In genomic region chr15:83112898-83113297, GRCm38 (mm10) we compare ENCODE assay signal across 7 mouse cellular contexts. TPM values are rescaled to one million over a fixed set of nuclear protein-coding genes. Genes with fewer than 3 reads are reported as not detected.
DNase-seq lines count a peak whose midpoint lies in the region; ATAC-seq lines count a peak whose summit lies in the region.

No protein-coding gene starts in this region.

- H3K9me3 ChIP-seq in hindbrain, embryonic 15.5 days: no peaks in the 10 kb centered on the region

- WGBS in hindbrain, embryonic 15.5 days: 9% methylated on average over 11 of the region's 11 CpGs

- H3K4me2 ChIP-seq in hindbrain, embryonic 15.5 days: no peak overlapping the region

- H3K27ac ChIP-seq in hindbrain, embryonic 15.5 days (replicated peaks): no peak overlapping the region

- no peak overlapping the region for H3K9ac ChIP-seq in hindbrain, embryonic 15.5 days

- H3K4me3 ChIP-seq in hindbrain, embryonic 15.5 days: no peak overlapping the region

- peaks cover 11% of the 10 kb centered on the region; the same call in 1 of the 2 replicates for H3K36me3 ChIP-seq in hindbrain, embryonic 15.5 days

- DNase-seq in T-cell, adult 2 months (ENCODE audit: low spot score): peak; percentile 54
- peak; percentile 68 to 84 for DNase-seq in cerebellum, postnatal 25 days
- DNase-seq in gastrocnemius, adult 8-10 months (ENCODE audit: low spot score in 2 of 2): peak; percentile 40 to 49
- peak; percentile 55 to 56 for DNase-seq in left cerebral cortex, adult 8-10 months (ENCODE audit: low spot score in 2 of 2)
- peak; percentile 63 to 79 for DNase-seq in right cerebral cortex, postnatal 10 days (ENCODE audit: low spot score in 2 of 2)

- ATAC-seq in hindbrain, embryonic 15.5 days (ENCODE audit: low FRiP score, low read depth): peak; percentile 52; the same call in 1 of the 2 replicates
- peak; percentile 97 for ATAC-seq in megakaryocyte progenitor cell, adult 5-6 weeks (replicated peaks; ENCODE audit: poor library complexity)

- H3K4me1 ChIP-seq in hindbrain, embryonic 15.5 days (replicated peaks): peaks cover 25% of the 10 kb centered on the region

- no peaks in the 10 kb centered on the region for H3K27me3 ChIP-seq in hindbrain, embryonic 15.5 days

RNA-seq across cellular contexts. Expression of gene Rrp7a, which starts 9.7 kb away (rescaled TPM):
- total RNA-seq in gastrocnemius, adult 8-10 months (2022): 10 to 100 TPM; 32.9 to 48.0 (median 41.8) TPM
- 74.7 and 78.9 TPM in 2 replicates for polyA plus RNA-seq in hindbrain, embryonic 15.5 days (2015; fragmentation: Nextera tagmentation; extraction: Ambion mirVana)
- total RNA-seq in left cerebral cortex, adult 8-10 months (2022): 100 to 1,000 TPM; 128 to 155 (median 146) TPM
- total RNA-seq in megakaryocyte progenitor cell, adult 5-6 weeks (2015): 47.7 and 50.9 TPM in 2 replicates
- 56.3 and 69.6 TPM in 2 replicates for total RNA-seq in megakaryocyte progenitor cell, adult 5-6 weeks (2017)

RNA-seq across cellular contexts. Expression of gene Serhl, which starts 23.6 kb away (rescaled TPM):
- total RNA-seq in gastrocnemius, adult 8-10 months (2022): 10 to 100 TPM; 19.2 to 30.2 (median 25.4) TPM
- polyA plus RNA-seq in hindbrain, embryonic 15.5 days (2015; fragmentation: Nextera tagmentation; extraction: Ambion mirVana): 29.7 and 31.0 TPM in 2 replicates
- total RNA-seq in left cerebral cortex, adult 8-10 months (2022): 10 to 100 TPM in 2 of 4 experiments, 1 to 10 TPM in 2; 8.6 to 12.4 (median 10.0) TPM
- 36.7 and 56.1 TPM in 2 replicates for total RNA-seq in megakaryocyte progenitor cell, adult 5-6 weeks (2015)
- total RNA-seq in megakaryocyte progenitor cell, adult 5-6 weeks (2017): 37.9 and 40.8 TPM in 2 replicates

RNA-seq across cellular contexts. Expression of gene Poldip3, which starts 36.3 kb away (rescaled TPM):
- total RNA-seq in gastrocnemius, adult 8-10 months (2022): 10 to 100 TPM; 12.3 to 18.1 (median 16.9) TPM
- 130 and 132 TPM in 2 replicates for polyA plus RNA-seq in hindbrain, embryonic 15.5 days (2015; fragmentation: Nextera tagmentation; extraction: Ambion mirVana)
- 10 to 100 TPM; 93.8 to 98.2 (median 96.0) TPM for total RNA-seq in left cerebral cortex, adult 8-10 months (2022)
- 39.8 and 42.4 TPM in 2 replicates for total RNA-seq in megakaryocyte progenitor cell, adult 5-6 weeks (2015)
- total RNA-seq in megakaryocyte progenitor cell, adult 5-6 weeks (2017): 83.3 and 100 TPM in 2 replicates

RNA-seq across cellular contexts. Expression of gene Cyb5r3, which starts 59.5 kb away (rescaled TPM):
- 10 to 100 TPM; 40.7 to 56.5 (median 45.0) TPM for total RNA-seq in gastrocnemius, adult 8-10 months (2022)
- 116 and 144 TPM in 2 replicates for polyA plus RNA-seq in hindbrain, embryonic 15.5 days (2015; fragmentation: Nextera tagmentation; extraction: Ambion mirVana)
- total RNA-seq in left cerebral cortex, adult 8-10 months (2022): 10 to 100 TPM; 74.6 to 85.7 (median 80.2) TPM
- total RNA-seq in megakaryocyte progenitor cell, adult 5-6 weeks (2015): 46.8 and 57.3 TPM in 2 replicates
- 26.2 and 32.7 TPM in 2 replicates for total RNA-seq in megakaryocyte progenitor cell, adult 5-6 weeks (2017)
